Mouse (Mus musculus): ENCODE data around the gene Hist1h3d. TPM values are rescaled to one million over a fixed set of nuclear protein-coding genes. Genes with fewer than 3 reads are reported as not detected.
A peak's percentile ranks its signal among the peaks of the same experiment; 100 is the strongest.

Gene Hist1h3d
- polyA plus RNA-seq (2015; fragmentation: Nextera tagmentation; extraction: Ambion mirVana), result 2.2 and 2.8 TPM in 2 replicates

- H3K27me3 ChIP-seq (replicated peaks; ENCODE audit: control insufficient read depth, insufficient read depth, low read length), result no peaks in the 10 kb centered on the region
- peak within 1 kb of the TSS; percentile 86 for H3K27ac ChIP-seq (ENCODE audit: low read length)
- H3K4me3 ChIP-seq (replicated peaks; ENCODE audit: low read length), result peak within 1 kb of the TSS; percentile 49
- peak; percentile 45 for ATAC-seq
- WGBS, result under 1% methylated on average over 14 of the region's 18 CpGs
- H3K36me3 ChIP-seq (ENCODE audit: control insufficient read depth, insufficient read depth), result no peaks in the 10 kb centered on the region
- H3K9me3 ChIP-seq (ENCODE audit: control insufficient read depth, low read length), result no peaks in the 10 kb centered on the region
- H3K4me2 ChIP-seq (ENCODE audit: low read length), result peak within 1 kb of the TSS; percentile 75
- H3K9ac ChIP-seq (replicated peaks; ENCODE audit: low read depth, low read length), result peak within 1 kb of the TSS; percentile 64
- peaks cover 24% of the 10 kb centered on the region for H3K4me1 ChIP-seq (replicated peaks; ENCODE audit: control insufficient read depth, insufficient read depth, low read length)
Measured at GRCm38 (mm10) chr13:23575271-23575851, at the start of gene Hist1h3d. Hist1h3d (plus strand) TSS chr13:23575763.

- no peaks in the 10 kb centered on the region for H3K36me3 ChIP-seq (ENCODE audit: control insufficient read depth, insufficient read depth)
- H3K27me3 ChIP-seq (replicated peaks; ENCODE audit: control insufficient read depth, insufficient read depth, low read length), result no peaks in the 10 kb centered on the region
- H3K4me1 ChIP-seq (replicated peaks; ENCODE audit: control insufficient read depth, insufficient read depth, low read length), result no peaks in the 10 kb centered on the region; the same call in 1 of the 2 replicates
- peak overlapping the region; percentile 52 for H3K4me3 ChIP-seq (replicated peaks; ENCODE audit: low read length)
- 2% methylated on average over 10 of the region's 10 CpGs for WGBS
- ATAC-seq, result no peak
- H3K9me3 ChIP-seq (ENCODE audit: control insufficient read depth, low read length), result no peaks in the 10 kb centered on the region
- no peak overlapping the region for H3K27ac ChIP-seq (ENCODE audit: low read length)
- H3K4me2 ChIP-seq (ENCODE audit: low read length), result peak overlapping the region; percentile 62
- H3K9ac ChIP-seq (replicated peaks; ENCODE audit: low read depth, low read length), result no peak overlapping the region
Measured at GRCm38 (mm10) chr13:23525901-23526300, 49.7 kb upstream of the Hist1h3d start.

GRCm38 (mm10) chr13:23526312-23526711 lies 49.3 kb upstream of the Hist1h3d start:
- Histone ChIP-seq H3K36me3 (ENCODE audit: control insufficient read depth, insufficient read depth) (no peaks in the 10 kb centered on the region), H3K27me3 (replicated peaks; ENCODE audit: control insufficient read depth, insufficient read depth, low read length) (no peaks in the 10 kb centered on the region), H3K4me1 (replicated peaks; ENCODE audit: control insufficient read depth, insufficient read depth, low read length) (no peaks in the 10 kb centered on the region; the same call in 1 of the 2 replicates), H3K4me2 (ENCODE audit: low read length) (peak overlapping the region; percentile 62), H3K27ac (ENCODE audit: low read length) (peak overlapping the region; percentile 86), H3K9me3 (ENCODE audit: control insufficient read depth, low read length) (no peaks in the 10 kb centered on the region), H3K4me3 (replicated peaks; ENCODE audit: low read length) (peak overlapping the region; percentile 52), H3K9ac (replicated peaks; ENCODE audit: low read depth, low read length) (peak overlapping the region; percentile 63)
- peak; percentile 41 for ATAC-seq
- WGBS, result under 1% methylated on average over 17 of the region's 17 CpGs

GRCm38 (mm10) chr13:23529005-23529404 lies 46.6 kb upstream of the Hist1h3d start:
- Histone ChIP-seq H3K4me3 (replicated peaks; ENCODE audit: low read length) (no peak overlapping the region), H3K36me3 (ENCODE audit: control insufficient read depth, insufficient read depth) (no peaks in the 10 kb centered on the region), H3K27ac (ENCODE audit: low read length) (no peak overlapping the region), H3K4me2 (ENCODE audit: low read length) (no peak overlapping the region), H3K9me3 (ENCODE audit: control insufficient read depth, low read length) (no peaks in the 10 kb centered on the region), H3K4me1 (replicated peaks; ENCODE audit: control insufficient read depth, insufficient read depth, low read length) (peaks cover 15% of the 10 kb centered on the region), H3K27me3 (replicated peaks; ENCODE audit: control insufficient read depth, insufficient read depth, low read length) (no peaks in the 10 kb centered on the region), H3K9ac (replicated peaks; ENCODE audit: low read depth, low read length) (no peak overlapping the region)
- 86% methylated on average over 5 of the region's 5 CpGs for WGBS
- ATAC-seq, result no peak

- no peak for ATAC-seq
Measured at GRCm38 (mm10) chr13:23529480-23530165, 45.9 kb upstream of the Hist1h3d start.

GRCm38 (mm10) chr13:23530181-23530900 lies 45.2 kb upstream of the Hist1h3d start:
- Histone ChIP-seq H3K27ac (ENCODE audit: low read length) (peak overlapping the region; percentile 99), H3K9me3 (ENCODE audit: control insufficient read depth, low read length) (no peaks in the 10 kb centered on the region), H3K27me3 (replicated peaks; ENCODE audit: control insufficient read depth, insufficient read depth, low read length) (no peaks in the 10 kb centered on the region), H3K9ac (replicated peaks; ENCODE audit: low read depth, low read length) (peak overlapping the region; percentile 81), H3K4me2 (ENCODE audit: low read length) (peak overlapping the region; percentile 60), H3K36me3 (ENCODE audit: control insufficient read depth, insufficient read depth) (no peaks in the 10 kb centered on the region), H3K4me3 (replicated peaks; ENCODE audit: low read length) (peak overlapping the region; percentile 67), H3K4me1 (replicated peaks; ENCODE audit: control insufficient read depth, insufficient read depth, low read length) (peaks cover 24% of the 10 kb centered on the region)
- no peak for ATAC-seq
- under 1% methylated on average over 20 of the region's 20 CpGs for WGBS

More at GRCm38 (mm10) chr13:23529480-23530165, 45.9 kb upstream of the Hist1h3d start:
- no peaks in the 10 kb centered on the region for H3K9me3 ChIP-seq (ENCODE audit: control insufficient read depth, low read length)
- peak overlapping the region; percentile 67 for H3K4me3 ChIP-seq (replicated peaks; ENCODE audit: low read length)
- peak overlapping the region; percentile 81 for H3K9ac ChIP-seq (replicated peaks; ENCODE audit: low read depth, low read length)
- peak overlapping the region; percentile 60 for H3K4me2 ChIP-seq (ENCODE audit: low read length)
- peaks cover 21% of the 10 kb centered on the region for H3K4me1 ChIP-seq (replicated peaks; ENCODE audit: control insufficient read depth, insufficient read depth, low read length)
- H3K27me3 ChIP-seq (replicated peaks; ENCODE audit: control insufficient read depth, insufficient read depth, low read length), result no peaks in the 10 kb centered on the region
- WGBS, result 30% methylated on average over 2 of the region's 2 CpGs
- no peaks in the 10 kb centered on the region for H3K36me3 ChIP-seq (ENCODE audit: control insufficient read depth, insufficient read depth)
- peak overlapping the region; percentile 99 for H3K27ac ChIP-seq (ENCODE audit: low read length)

- Histone ChIP-seq H3K4me1 (replicated peaks; ENCODE audit: control insufficient read depth, insufficient read depth, low read length) (peaks cover 27% of the 10 kb centered on the region), H3K36me3 (ENCODE audit: control insufficient read depth, insufficient read depth) (no peaks in the 10 kb centered on the region), H3K9me3 (ENCODE audit: control insufficient read depth, low read length) (no peaks in the 10 kb centered on the region), H3K4me3 (replicated peaks; ENCODE audit: low read length) (peak within 1 kb of the TSS; percentile 67), H3K27me3 (replicated peaks; ENCODE audit: control insufficient read depth, insufficient read depth, low read length) (no peaks in the 10 kb centered on the region), H3K4me2 (ENCODE audit: low read length) (peak within 1 kb of the TSS; percentile 78), H3K27ac (ENCODE audit: low read length) (peak within 1 kb of the TSS; percentile 99), H3K9ac (replicated peaks; ENCODE audit: low read depth, low read length) (peak within 1 kb of the TSS; percentile 81)
- 0% methylated on average over 57 of the region's 70 CpGs for WGBS
- ATAC-seq, result peak; percentile 88
Measured at GRCm38 (mm10) chr13:23530901-23531875, 44.4 kb upstream of the Hist1h3d start, which contains the start of gene Hist1h4h. Hist1h4h (plus strand) TSS chr13:23531050.

- no peaks in the 10 kb centered on the region for H3K9me3 ChIP-seq (ENCODE audit: control insufficient read depth, low read length)
- H3K9ac ChIP-seq (replicated peaks; ENCODE audit: low read depth, low read length), result peak overlapping the region; percentile 36
- peak overlapping the region; percentile 99 for H3K27ac ChIP-seq (ENCODE audit: low read length)
- no peaks in the 10 kb centered on the region for H3K36me3 ChIP-seq (ENCODE audit: control insufficient read depth, insufficient read depth)
- no peak for ATAC-seq
- peak overlapping the region; percentile 67 for H3K4me3 ChIP-seq (replicated peaks; ENCODE audit: low read length)
- H3K4me1 ChIP-seq (replicated peaks; ENCODE audit: control insufficient read depth, insufficient read depth, low read length), result peaks cover 36% of the 10 kb centered on the region
- H3K4me2 ChIP-seq (ENCODE audit: low read length), result peak overlapping the region; percentile 78
- no peaks in the 10 kb centered on the region for H3K27me3 ChIP-seq (replicated peaks; ENCODE audit: control insufficient read depth, insufficient read depth, low read length)
- 13% methylated on average over 9 of the region's 9 CpGs for WGBS
Measured at GRCm38 (mm10) chr13:23532262-23533075, 43.1 kb upstream of the Hist1h3d start.
